Mouse (Mus musculus) splenic B cell, adult 2 months (primary cell): Measurements from ENCODE around the gene Cer1.
A peak's percentile ranks its signal among the peaks of the same experiment; 100 is the strongest.

Source experiments
- DNase-seq: peaks from one replicate; pipeline ENCODE4 v3.0.0-alpha.2; 2011; ENCODE audit warnings: low read depth, low spot score
- H3K27me3 ChIP-seq: 2 replicates; pipeline ENCODE4 v1.6.1; 2012; ENCODE audit warnings: mild to moderate bottlenecking, low read length, moderate library complexity, mixed read lengths; ENCODE audit not compliant: control insufficient read depth, poor library complexity, insufficient read depth, severe bottlenecking
- H3K36me3 ChIP-seq: 2 replicates; pipeline ENCODE4 v1.6.1; 2012; ENCODE audit warnings: mild to moderate bottlenecking, low read length, moderate library complexity, mixed read lengths; ENCODE audit not compliant: control insufficient read depth, poor library complexity, insufficient read depth, severe bottlenecking

Cer1 gene

DNA sequence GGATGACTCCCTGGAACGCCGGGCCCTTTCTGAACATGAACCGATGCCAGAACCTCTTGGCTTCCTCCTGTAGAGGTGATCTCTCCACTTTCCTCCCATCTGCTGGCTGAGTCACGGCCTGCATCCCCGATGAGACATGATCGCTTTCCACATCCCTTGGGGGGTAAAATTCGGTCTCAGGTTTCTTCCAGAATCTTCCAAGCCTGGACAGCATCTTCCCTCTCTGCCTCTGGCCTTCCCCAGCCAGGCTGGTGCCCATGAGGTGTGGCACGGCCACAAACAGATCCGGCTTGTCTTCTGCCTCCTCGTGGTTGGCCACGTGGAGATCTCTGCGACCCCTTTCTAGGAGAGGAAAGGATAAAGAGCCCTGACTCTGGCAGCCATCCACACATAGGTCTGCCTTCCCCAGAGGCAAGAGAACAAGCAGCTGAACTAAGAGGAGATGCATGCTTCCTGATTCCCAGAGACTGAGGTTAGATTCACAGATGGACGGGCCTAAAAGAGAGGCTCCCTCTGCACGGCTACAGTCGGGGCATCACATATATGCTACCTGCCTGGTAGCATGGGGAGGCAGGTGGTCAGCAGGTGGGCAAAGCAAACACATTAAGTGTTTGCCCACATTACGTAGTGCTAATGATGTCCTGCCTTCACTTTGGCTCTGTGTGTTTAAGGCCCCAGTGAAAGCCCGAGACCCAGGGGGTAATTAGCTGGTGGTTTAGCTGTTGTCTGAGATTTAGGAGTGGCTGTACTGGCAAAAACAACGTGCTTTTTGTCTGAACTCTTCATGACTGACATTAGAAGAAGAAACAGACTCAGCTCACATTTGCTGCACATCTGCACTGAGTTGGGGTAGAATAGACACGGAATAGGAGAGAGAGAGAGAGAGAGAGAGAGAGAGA is at the start of gene Cer1:
Gene Cer1, minus strand, starts transcription at position 513 of the 899 bp plus-strand sequence.
- no peak for DNase-seq
- H3K36me3 ChIP-seq, result no peaks in the 10 kb centered on the region
- no peaks in the 10 kb centered on the region for H3K27me3 ChIP-seq

DNA sequence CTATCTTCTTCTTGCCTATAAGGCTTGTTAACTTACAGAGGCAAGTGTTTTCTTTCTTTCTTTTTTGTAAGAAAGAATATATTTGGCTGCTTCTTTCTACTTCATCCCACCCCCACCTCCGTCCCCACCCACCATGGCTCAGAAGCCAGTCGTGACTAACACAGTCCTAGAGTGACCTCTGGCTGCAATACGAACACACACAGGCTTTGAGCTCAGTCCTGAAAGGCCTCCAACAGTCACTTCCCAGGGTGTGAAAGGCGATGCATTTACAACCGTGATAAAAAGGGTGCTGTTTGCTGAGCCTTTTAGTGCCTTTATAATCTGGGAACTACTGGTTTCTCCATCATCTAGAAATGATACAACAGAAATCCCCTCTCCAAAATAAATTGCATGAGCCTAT is 49.4 kb upstream of the Cer1 start:
- no peak for DNase-seq
- H3K27me3 ChIP-seq, result no peaks in the 10 kb centered on the region

DNA sequence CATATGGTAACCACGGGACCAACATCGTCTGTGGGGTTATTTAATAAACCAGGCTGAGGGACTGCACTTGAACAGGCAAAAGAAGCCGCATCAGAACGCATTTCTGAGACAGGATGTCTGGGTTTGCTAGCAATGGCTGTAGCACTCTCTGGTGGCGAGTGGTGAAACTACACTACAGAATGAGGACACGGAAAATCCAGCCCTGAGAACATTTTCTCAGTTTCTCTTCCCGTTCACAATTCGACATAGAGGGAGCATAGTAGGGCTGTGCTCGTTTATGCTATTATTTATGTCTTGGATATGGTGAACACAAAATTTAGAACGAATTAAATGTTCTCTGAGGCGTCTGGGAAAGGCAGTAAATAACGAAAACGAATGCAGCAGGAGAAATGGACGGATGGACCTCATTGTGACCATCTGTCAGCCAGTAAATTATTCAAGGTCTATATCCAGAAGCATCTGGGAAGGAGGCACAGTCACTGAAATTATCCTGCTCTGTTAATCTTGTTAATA is 48.8 kb upstream of the Cer1 start:
- Histone ChIP-seq H3K27me3 (no peaks in the 10 kb centered on the region), H3K36me3 (no peaks in the 10 kb centered on the region)
- peak; percentile 40 for DNase-seq

More for the DNA sequence above, 49.4 kb upstream of the Cer1 start:
- H3K36me3 ChIP-seq, result no peaks in the 10 kb centered on the region

DNA sequence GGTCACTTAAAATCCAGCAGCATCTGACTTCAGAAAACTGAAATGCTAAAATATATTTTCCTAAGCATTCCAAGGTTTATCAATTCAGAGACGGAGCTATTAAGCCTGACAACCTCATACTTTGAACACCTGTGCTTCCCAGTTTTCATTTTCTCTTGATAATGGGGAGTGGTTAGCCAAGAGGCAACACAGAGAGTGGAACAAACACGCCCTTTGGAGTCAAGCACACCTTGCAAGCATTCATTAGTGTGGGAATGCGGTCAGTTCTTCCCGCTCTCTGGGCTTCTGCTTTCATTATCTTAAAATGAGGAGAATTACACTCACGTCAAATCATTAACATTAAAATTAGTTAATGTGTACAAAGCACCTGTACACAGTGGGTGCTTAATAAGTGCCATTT is 45.1 kb upstream of the Cer1 start:
- DNase-seq, result no peak
- no peaks in the 10 kb centered on the region for H3K27me3 ChIP-seq
- H3K36me3 ChIP-seq, result no peaks in the 10 kb centered on the region

DNA sequence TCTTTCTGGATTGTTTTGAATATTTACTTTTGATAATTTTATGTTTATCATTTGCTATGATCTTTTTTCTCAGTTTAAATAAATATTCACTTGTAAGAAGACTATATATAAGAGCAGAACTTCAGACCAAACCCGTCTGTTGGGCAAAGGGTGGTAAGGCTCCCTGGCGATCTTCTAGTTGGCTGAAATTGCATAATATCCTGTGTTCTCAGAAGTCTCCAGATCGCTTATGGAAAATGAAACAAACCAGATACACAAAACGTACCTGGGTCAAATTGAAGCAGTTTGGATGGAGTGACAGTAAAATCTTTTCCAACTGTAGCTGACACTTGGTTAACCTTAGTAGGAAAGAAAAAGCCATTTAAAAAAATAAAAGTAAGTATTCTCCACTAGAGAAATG is 37.0 kb upstream of the Cer1 start:
- DNase-seq, result no peak
- H3K27me3 ChIP-seq, result no peaks in the 10 kb centered on the region
- no peaks in the 10 kb centered on the region for H3K36me3 ChIP-seq

DNA sequence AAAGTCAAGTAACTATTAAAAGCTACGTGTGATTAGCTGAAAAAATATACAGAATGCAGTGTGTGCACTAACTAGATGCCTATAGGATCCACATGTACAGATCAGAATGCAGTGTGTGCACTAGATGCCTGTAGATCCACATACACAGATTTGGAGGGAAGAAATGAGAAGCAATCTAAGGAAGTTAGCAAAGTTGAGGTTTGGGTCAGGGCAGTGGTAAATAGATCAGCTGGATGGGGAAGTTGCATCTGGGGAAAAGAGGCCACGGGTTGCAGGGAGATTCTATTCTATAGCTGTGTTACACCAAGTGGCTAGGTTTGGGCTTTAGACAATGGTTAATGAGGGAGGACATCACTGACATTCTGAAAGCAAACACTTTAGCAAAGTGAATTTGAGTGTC is 33.7 kb upstream of the Cer1 start:
- Histone ChIP-seq H3K36me3 (no peaks in the 10 kb centered on the region), H3K27me3 (no peaks in the 10 kb centered on the region)
- DNase-seq, result no peak

DNA sequence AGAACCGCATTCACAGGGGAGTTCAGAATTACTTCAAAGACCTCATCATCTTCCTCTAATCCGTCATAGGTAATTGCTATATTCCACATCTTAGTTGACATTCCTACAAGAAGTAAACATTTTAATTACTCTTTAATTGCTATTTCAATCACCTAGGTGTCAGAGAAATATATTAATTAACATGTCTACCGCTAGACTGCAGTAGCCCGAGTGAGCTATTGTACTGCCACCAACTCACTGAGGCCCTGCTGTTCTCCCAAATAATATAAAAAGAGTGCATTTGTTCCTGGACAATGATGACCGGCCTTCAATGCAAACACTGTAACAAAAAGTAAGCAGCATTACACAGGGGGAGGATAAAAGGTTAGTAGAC is 31.7 kb upstream of the Cer1 start:
- no peak for DNase-seq
- Histone ChIP-seq H3K36me3 (no peaks in the 10 kb centered on the region), H3K27me3 (no peaks in the 10 kb centered on the region)

DNA sequence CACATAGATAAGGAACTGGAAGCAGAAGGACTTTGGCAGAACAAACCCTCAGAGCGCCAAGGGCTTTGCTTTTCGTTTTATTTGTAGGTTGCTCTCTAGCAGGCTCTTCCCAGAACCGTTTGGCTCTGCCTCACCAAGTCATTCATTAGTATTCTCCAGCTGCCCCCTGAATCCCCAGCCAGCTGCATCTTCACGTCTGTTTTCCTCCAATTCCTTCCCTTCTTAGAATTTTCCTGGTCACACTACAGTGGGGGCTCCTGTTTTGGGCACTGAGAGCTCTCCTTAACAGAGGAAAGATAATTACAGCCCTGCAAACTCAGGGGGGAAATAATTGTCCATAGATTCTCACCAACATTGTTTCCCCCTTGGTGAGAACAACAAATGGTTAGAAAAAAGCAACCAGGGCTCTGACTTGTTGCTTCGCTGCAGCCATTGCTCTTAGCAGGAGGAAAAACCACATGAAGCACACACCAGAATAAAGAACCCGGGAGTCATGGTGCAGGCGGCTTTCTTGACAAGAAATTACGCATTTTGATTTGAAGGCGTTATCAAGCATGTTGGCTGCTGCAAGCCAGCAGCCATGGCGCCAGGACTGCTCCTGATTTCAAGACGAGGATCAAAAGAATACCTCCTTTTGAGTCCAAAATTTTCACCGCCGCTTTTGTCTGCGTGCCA is 31.2 kb upstream of the Cer1 start:
- no peaks in the 10 kb centered on the region for H3K27me3 ChIP-seq
- DNase-seq, result no peak

DNA sequence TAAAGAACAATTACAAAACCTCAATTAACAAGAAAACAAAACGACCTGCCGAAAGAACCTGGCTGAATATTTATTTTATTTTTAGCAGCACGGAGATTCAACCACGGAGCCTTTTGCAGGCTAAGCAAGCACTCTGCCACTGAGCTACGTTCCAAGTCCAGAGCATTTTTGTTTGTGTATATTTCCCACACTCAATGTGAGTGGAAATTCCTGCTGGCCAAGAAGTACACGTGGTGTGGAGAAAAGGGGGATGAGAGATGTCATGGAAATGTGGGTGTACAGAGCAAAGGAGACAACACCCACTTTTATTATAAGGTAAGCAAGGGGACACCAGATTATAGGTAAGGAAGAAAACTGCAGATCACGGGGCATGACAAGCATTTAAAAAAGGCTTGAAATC is 30.6 kb upstream of the Cer1 start:
- Histone ChIP-seq H3K36me3 (no peaks in the 10 kb centered on the region), H3K27me3 (no peaks in the 10 kb centered on the region)
- DNase-seq, result no peak

More for the DNA sequence above, 31.2 kb upstream of the Cer1 start:
- H3K36me3 ChIP-seq, result no peaks in the 10 kb centered on the region

DNA sequence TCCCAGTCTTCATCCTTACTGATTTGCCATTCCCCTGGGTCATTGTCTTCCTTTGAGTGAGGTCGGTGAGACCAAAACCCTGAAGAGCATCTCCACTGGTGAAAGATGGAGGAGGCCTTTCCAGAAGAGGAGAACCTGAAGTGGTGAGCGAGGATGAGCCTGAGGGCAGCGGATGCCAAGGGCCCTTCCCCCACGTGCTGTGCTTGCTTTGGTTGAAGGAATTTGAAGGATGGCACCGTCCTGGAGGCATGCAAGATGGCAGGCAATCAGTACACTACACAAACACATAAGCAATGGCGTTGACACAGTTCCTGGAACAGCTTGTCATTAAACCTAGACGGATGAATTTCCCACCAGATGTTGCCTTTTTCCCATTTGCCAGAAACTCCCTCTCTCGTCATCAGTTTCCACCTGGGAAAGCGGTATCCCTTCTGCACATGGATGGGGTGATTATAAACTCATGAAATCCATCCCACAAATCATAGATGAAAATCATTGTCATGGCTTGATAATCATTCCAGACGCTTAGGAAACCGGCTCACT is 29.7 kb upstream of the Cer1 start:
- no peaks in the 10 kb centered on the region for H3K27me3 ChIP-seq
- H3K36me3 ChIP-seq, result no peaks in the 10 kb centered on the region
- DNase-seq, result no peak

DNA sequence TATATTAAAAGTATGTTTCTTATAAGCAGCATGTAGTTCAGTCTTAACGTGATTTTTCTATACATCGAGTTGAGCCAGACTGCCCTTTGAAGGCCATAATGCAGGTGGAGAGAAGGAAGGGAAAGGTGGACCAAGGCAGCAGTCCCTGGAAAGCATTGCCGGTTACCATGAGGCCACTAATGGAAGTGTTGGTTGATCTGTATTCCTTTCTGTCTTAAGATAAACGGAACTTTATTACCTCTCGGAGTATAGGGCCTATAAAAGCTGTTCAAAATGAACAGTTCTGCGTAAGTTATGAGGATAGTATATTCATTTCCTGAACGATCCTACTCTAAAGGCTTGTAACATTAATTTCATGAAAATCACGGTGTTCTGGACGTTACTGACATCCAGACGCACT is 10.3 kb upstream of the Cer1 start:
- DNase-seq, result no peak
- Histone ChIP-seq H3K36me3 (no peaks in the 10 kb centered on the region), H3K27me3 (no peaks in the 10 kb centered on the region)

DNA sequence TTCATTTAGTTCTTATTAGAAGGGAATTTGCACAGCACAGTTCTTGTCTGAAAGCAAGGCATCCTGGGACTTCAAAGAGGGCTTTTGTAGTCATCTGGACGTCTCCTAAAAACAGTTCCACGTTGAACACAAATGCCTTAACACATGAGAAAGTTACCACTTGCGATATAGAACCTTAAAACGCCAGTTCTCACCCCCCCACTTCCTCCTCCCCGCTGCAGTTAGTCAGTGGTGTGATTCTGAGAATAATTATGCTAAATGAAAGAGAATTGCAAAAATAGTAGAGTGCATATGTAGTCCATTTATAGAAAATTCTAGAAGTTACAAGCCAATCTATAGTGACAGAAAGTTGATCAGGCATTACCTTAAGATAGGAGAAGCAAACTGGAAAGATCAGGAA is 7.3 kb upstream of the Cer1 start:
- no peaks in the 10 kb centered on the region for H3K36me3 ChIP-seq
- no peaks in the 10 kb centered on the region for H3K27me3 ChIP-seq
- no peak for DNase-seq

DNA sequence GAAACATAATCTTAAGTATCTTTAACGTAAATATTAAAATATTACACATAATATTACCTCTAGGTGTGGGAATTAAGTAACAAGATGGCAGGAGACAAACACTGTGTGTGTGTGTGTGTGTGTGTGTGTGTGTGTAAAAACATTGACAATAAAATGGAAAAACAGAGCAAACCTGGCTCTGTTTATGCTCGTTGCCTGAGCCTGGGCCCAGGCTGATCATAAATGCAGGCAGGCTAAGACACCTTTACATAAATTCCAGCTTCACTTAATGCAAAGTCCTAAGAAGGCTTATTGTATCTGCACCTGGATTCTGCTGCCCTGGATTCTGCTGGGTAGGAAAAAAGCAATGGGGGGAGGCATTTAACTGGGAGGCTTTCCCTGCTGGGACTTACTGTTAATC is 6.6 kb upstream of the Cer1 start:
- Histone ChIP-seq H3K27me3 (no peaks in the 10 kb centered on the region), H3K36me3 (no peaks in the 10 kb centered on the region)
- DNase-seq, result no peak

DNA sequence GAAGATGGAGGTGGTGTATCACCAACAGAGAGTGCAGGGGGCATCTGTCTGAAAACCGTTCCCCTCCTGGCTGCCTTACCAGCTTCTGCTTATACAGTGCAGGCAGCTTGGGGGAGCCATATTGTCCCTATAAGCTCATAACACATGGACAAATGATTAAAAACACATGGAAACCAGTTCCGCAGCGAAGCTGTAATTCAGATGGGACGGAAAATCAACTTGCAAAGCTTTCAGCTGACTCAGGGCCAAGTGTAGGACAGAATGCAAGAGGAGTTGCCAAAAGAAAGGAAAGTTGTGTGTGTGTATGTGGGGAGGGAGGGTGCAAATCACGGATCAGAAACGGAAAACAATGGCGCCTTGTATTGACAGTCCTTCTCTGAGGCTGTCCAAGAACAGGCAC is 6.1 kb upstream of the Cer1 start:
- no peaks in the 10 kb centered on the region for H3K27me3 ChIP-seq
- H3K36me3 ChIP-seq, result no peaks in the 10 kb centered on the region
- DNase-seq, result no peak

DNA sequence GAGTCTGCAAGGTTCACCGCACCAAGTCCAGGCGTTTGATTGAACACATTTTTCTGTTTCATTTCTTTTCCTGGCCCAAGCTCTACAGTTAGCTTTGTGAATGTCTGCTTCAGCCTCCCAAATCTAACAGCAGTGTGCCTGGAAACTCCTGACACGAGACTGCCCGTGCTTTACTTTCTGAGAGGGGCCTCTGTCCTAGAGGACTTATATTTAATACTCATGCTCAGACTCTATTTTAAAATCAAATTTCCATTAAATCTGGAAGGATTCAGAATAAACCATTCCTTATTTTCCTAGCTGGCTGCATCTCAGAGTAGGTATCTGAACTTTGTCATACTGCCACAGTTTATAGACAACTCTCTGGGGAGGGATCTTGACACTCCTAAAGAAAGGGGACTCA is 5.6 kb upstream of the Cer1 start:
- no peak for DNase-seq
- no peaks in the 10 kb centered on the region for H3K36me3 ChIP-seq
- no peaks in the 10 kb centered on the region for H3K27me3 ChIP-seq
